Mouse (Mus musculus): ENCODE results near the gene Slc1a2. TPM values are rescaled to one million over a fixed set of nuclear protein-coding genes. Genes with fewer than 3 reads are reported as not detected.
A peak's percentile ranks its signal among the peaks of the same experiment; 100 is the strongest.

Slc1a2 gene
- total RNA-seq, 2 experiments from 2014 or later = 1,660 to 1,742 TPM

GRCm38 (mm10) chr2:102715754-102716153, 57.3 kb downstream of the Slc1a2 start:
- intact Hi-C loops (cut with DNase I) = no loop called here
- no peak for DNase-seq (ENCODE audit: extremely low spot score in 1 of 2, low spot score in 2 of 2)
- Histone ChIP-seq H3K27ac (no peak overlapping the region), H3K4me3 (no peak overlapping the region)
- no peak for TF ChIP-seq CTCF (IDR thresholded peaks at IDR 0.05)

- no peak overlapping the region for H3K4me3 ChIP-seq
- H3K27ac ChIP-seq = no peak overlapping the region
- no peak for TF ChIP-seq CTCF (IDR thresholded peaks at IDR 0.05)
- no peak for DNase-seq (ENCODE audit: extremely low spot score in 1 of 2, low spot score in 2 of 2)
- intact Hi-C loops (cut with DNase I) = no loop called here
Observed at GRCm38 (mm10) chr2:102721859-102722258, 63.4 kb downstream of the Slc1a2 start.

GRCm38 (mm10) chr2:102725054-102725453, 66.6 kb downstream of the Slc1a2 start:
- intact Hi-C loops (cut with DNase I) = no loop called here
- no peak for TF ChIP-seq CTCF (IDR thresholded peaks at IDR 0.05)
- Histone ChIP-seq H3K27ac (no peak overlapping the region), H3K4me3 (no peak overlapping the region)
- DNase-seq (ENCODE audit: extremely low spot score in 1 of 2, low spot score in 2 of 2) = no peak

- intact Hi-C loops (cut with DNase I) = no loop called here
- no peak for DNase-seq (ENCODE audit: extremely low spot score in 1 of 2, low spot score in 2 of 2)
- no peak for TF ChIP-seq CTCF (IDR thresholded peaks at IDR 0.05)
- no peak overlapping the region for H3K27ac ChIP-seq
- no peak overlapping the region for H3K4me3 ChIP-seq
Observed at GRCm38 (mm10) chr2:102730386-102730785, 71.9 kb downstream of the Slc1a2 start.

- no peak for DNase-seq (ENCODE audit: extremely low spot score in 1 of 2, low spot score in 2 of 2)
- intact Hi-C loops (cut with DNase I) = no loop called here
- TF ChIP-seq CTCF (IDR thresholded peaks at IDR 0.05) = no peak
- Histone ChIP-seq H3K4me3 (no peak overlapping the region), H3K27ac (no peak overlapping the region)
Observed at GRCm38 (mm10) chr2:102730788-102731187, 72.3 kb downstream of the Slc1a2 start.

GRCm38 (mm10) chr2:102733128-102733527, 74.7 kb downstream of the Slc1a2 start:
- TF ChIP-seq CTCF (IDR thresholded peaks at IDR 0.05) = no peak
- H3K27ac ChIP-seq = no peak overlapping the region

GRCm38 (mm10) chr2:102734055-102734454, 75.6 kb downstream of the Slc1a2 start:
- Histone ChIP-seq H3K27ac (no peak overlapping the region), H3K4me3 (no peak overlapping the region)
- no peak for DNase-seq (ENCODE audit: extremely low spot score in 1 of 2, low spot score in 2 of 2)
- TF ChIP-seq CTCF (IDR thresholded peaks at IDR 0.05) = no peak
- intact Hi-C loops (cut with DNase I) = no loop called here

More at GRCm38 (mm10) chr2:102733128-102733527, 74.7 kb downstream of the Slc1a2 start:
- intact Hi-C loops (cut with DNase I) = no loop called here
- DNase-seq (ENCODE audit: extremely low spot score in 1 of 2, low spot score in 2 of 2) = no peak
- no peak overlapping the region for H3K4me3 ChIP-seq

GRCm38 (mm10) chr2:102735031-102735430, 76.6 kb downstream of the Slc1a2 start:
- Histone ChIP-seq H3K4me3 (no peak overlapping the region), H3K27ac (no peak overlapping the region)
- intact Hi-C loops (cut with DNase I) = no loop called here
- DNase-seq (ENCODE audit: extremely low spot score in 1 of 2, low spot score in 2 of 2) = no peak
- no peak for TF ChIP-seq CTCF (IDR thresholded peaks at IDR 0.05)

- no peak for DNase-seq (ENCODE audit: extremely low spot score in 1 of 2, low spot score in 2 of 2)
- intact Hi-C loops (cut with DNase I) = no loop called here
- Histone ChIP-seq H3K4me3 (no peak overlapping the region), H3K27ac (no peak overlapping the region)
- no peak for TF ChIP-seq CTCF (IDR thresholded peaks at IDR 0.05)
Observed at GRCm38 (mm10) chr2:102735811-102736210, 77.4 kb downstream of the Slc1a2 start.

- Histone ChIP-seq H3K4me3 (no peak overlapping the region), H3K27ac (no peak overlapping the region)
- intact Hi-C loops (cut with DNase I) = no loop called here
- TF ChIP-seq CTCF (IDR thresholded peaks at IDR 0.05) = no peak
- DNase-seq (ENCODE audit: extremely low spot score in 1 of 2, low spot score in 2 of 2) = no peak
Observed at GRCm38 (mm10) chr2:102736490-102736889, 78.0 kb downstream of the Slc1a2 start.

GRCm38 (mm10) chr2:102738852-102739251, 80.4 kb downstream of the Slc1a2 start:
- intact Hi-C loops (cut with DNase I) = no loop called here
- H3K27ac ChIP-seq = no peak overlapping the region
- no peak for DNase-seq (ENCODE audit: extremely low spot score in 1 of 2, low spot score in 2 of 2)
- H3K4me3 ChIP-seq = no peak overlapping the region
- no peak for TF ChIP-seq CTCF (IDR thresholded peaks at IDR 0.05)

- intact Hi-C loops (cut with DNase I) = loop anchor here (5.0 kb wide), 2 partner anchors 55 to 275 kb away; no protein-coding TSS in a partner anchor
- H3K4me3 ChIP-seq = no peak overlapping the region
- no peak for TF ChIP-seq CTCF (IDR thresholded peaks at IDR 0.05)
- DNase-seq (ENCODE audit: extremely low spot score in 1 of 2, low spot score in 2 of 2) = peak in 1 of 2 experiments; percentile 37
- no peak overlapping the region; the same call in 1 of the 2 replicates for H3K27ac ChIP-seq
Observed at GRCm38 (mm10) chr2:102742685-102743084, 84.2 kb downstream of the Slc1a2 start.

- peak; percentile 46 to 60 for DNase-seq (ENCODE audit: extremely low spot score in 1 of 2, low spot score in 2 of 2)
- intact Hi-C loops (cut with DNase I) = loop anchor here (5.0 kb wide), 2 partner anchors 57 to 273 kb away; no protein-coding TSS in a partner anchor
- Histone ChIP-seq H3K27ac (no peak overlapping the region), H3K4me3 (no peak overlapping the region)
- TF ChIP-seq CTCF (IDR thresholded peaks at IDR 0.05) = peak; percentile 68
Observed at GRCm38 (mm10) chr2:102743918-102744696, 85.6 kb downstream of the Slc1a2 start.

Data from left cerebral cortex, adult 2 months (tissue).